Mouse (Mus musculus): ENCODE measurements around the gene Hdhd3.

- TF ChIP-seq CTCF (IDR thresholded peaks at IDR 0.05; ENCODE audit: low read depth, low read length) (no peak), POLR2A (IDR thresholded peaks at IDR 0.05; ENCODE audit: borderline replicate concordance, low read depth, low read length) (no peak)
These were observed 17.0 kb downstream of the Hdhd3 start for GRCm38 (mm10) chr4:62486162-62486696.
